Mouse (Mus musculus) heart, adult 18-20 months (tissue): ENCODE data around the gene Cfb. TPM values are rescaled to one million over a fixed set of nuclear protein-coding genes. Genes with fewer than 3 reads are reported as not detected.

ENCODE experiments used
- DNase-seq, 2 experiments: peaks; one replicate each; pipeline ENCODE4 v3.0.0; 2021 to 2022; ENCODE audit warnings: mixed read lengths in 1 of 2
- total RNA-seq, 2 experiments: library from RNA; stranded (reverse); gene quantifications; 2 replicates each; pipeline ENCODE4 v1.2.3; 2021

The Cfb gene
- total RNA-seq, 2 experiments from 2014 or later, result 3.3 to 13.7 TPM

DNA sequence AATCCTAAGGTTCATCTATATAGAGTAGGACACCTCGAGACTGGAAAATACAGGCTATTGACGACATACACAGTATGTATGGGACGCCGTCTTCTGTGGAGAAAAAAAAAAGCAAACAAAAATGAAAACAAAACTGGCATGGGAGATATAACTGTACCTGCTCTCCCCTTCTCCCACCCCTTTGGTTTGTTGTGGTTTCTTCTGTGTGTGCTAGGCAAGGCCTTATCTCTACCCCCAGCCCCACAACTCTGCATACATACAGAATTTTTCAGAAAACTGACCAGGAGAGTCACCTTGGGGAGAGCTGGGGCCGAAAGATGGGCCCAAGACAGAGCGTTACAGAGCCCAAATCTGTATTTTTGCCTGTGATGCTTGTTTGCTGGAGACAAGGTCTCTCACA is 22.4 kb upstream of the Cfb start:
- DNase-seq, result no peak

DNA sequence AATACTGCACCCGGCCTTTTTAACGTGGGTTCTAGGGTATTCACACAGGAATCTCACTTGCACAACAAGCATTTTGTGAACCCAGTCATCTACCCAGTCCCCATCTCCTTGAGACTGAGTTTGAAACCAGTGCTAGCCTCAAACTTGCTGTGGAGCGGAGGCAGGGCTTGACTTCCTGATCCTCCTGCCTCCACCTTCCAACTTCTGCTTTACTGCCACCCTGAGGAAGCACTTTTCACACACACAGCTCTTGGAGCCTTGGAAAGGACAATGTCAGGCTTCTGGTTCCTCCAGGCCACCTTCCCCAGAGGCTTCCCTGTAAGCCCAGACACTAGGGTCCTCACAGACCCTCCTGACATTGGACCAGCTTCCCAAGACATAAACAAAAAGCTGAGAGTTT is 21.0 kb upstream of the Cfb start:
- DNase-seq, result no peak

DNA sequence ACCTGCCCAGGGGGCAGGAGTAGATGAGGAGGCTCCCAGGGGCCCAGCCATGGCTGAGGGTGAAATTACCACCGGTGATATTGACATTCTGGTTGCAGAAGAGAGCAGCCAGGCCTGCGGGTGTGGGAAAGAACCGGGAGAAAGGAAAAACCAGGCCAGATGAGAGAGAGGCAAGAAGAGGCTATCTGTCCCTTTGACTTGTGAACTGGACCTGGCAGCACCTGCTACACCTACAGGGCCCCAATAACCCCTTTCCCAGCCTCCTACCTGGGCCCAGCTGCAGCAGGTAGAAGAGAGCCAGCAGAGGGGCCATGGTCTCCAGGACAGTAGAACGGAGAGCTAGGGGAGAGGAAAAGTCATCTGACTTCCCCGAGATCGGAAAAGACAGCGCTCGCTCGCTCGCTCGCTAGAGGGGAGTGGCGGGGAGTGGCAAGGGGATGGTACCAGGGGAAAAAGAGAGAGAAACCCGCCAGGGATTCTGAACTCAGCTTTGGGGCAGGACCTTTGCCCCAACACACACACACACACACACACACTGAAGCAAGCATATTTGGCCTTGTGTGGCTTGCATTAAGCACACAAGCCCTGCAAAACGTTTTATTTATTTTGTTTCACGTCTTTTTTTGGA is 19.5 kb upstream of the Cfb start, which contains the start of gene Gm20547:
TSS of gene Gm20547 (minus strand) at position 360 of the 628 bp plus-strand sequence.
- no peak for DNase-seq

DNA sequence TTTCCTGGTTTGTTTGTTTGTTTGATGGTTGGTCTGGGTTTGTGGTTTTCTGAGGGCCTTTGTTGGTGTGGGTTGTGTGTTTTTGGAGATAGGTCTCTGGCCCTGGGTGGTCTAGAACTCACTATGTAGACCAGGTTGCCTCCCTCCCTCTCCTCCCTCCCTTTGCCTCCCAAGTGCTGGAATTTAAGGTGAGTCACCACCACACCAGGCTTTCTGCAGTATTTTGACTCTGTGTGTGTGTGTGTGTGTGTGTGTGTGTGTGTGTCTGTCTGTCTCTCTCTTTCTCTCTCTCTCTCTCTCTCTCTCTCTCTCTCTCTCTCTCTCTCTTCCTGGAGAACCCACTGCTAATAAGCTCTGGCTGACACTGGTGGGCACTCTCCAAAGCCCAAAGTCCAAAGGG is 18.8 kb upstream of the Cfb start:
- DNase-seq, result no peak

DNA sequence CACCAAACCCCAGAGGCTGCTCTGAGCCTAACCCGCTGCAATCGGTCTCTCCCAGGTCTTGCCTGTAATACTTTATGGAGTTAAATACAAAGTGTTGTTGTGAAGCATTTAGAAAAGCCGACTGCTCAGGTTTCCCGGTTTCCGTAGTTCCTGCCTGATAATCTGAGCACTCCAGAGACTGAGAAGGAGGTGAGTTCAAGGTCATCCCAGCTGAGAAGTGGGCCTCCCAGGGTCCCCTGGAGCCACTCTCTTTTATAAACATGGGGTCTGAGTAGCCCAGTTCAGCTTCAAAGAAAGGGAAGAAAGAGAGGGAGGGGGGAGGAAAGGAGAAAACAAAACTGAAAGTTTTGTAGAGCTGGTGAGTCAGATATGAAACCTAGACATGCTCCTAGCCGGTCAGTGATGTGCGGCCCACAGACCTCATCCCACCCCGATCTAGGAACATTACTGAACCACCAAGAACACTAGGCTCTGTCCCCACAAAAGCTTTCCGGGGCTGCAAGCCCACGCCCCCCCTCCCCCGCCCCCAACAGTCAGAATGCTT is 17.1 kb upstream of the Cfb start, which contains the start of gene Zbtb12:
TSS of gene Zbtb12 (plus strand) at position 148 of the 544 bp plus-strand sequence.
- DNase-seq, result no peak

DNA sequence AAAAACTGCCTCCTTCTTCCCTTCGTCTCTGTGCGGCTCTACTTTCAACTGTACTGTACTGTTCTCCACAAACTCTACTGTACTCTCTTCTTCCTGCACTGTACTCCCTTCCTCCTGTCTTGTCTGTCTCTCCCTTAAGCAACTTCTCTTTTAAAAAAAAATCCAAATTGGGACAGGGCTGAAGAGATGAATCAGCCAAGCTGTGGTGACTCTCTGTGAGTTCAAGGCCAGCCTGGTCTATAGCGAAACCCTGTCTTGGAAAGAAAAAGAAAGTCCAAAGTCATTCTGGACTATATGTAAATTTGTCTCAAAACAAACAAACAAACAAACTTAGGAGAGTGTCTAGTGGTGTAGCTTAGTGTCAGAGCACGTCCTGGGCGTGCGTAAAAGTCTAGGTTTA is 12.0 kb upstream of the Cfb start:
- no peak for DNase-seq

DNA sequence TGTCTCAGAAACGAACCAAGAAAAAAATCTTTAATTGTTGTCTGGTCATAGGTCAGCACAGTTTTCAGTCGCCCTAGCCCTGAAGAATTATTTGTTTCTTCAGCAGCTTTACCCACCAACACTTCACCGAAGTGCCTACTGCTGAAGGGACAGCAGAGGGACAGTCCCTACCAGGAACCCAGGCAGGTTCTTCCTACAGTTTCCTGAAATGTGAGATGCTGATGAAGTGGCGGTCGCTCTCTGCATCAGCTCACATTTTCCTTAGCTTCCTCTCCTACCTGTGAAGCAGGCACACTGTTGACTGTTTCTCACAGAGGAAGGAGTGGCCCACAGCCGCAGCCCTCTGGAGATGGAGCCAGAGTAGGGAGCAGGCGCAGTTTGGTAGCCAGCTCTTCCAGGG is 3.7 kb upstream of the Cfb start:
- no peak for DNase-seq

DNA sequence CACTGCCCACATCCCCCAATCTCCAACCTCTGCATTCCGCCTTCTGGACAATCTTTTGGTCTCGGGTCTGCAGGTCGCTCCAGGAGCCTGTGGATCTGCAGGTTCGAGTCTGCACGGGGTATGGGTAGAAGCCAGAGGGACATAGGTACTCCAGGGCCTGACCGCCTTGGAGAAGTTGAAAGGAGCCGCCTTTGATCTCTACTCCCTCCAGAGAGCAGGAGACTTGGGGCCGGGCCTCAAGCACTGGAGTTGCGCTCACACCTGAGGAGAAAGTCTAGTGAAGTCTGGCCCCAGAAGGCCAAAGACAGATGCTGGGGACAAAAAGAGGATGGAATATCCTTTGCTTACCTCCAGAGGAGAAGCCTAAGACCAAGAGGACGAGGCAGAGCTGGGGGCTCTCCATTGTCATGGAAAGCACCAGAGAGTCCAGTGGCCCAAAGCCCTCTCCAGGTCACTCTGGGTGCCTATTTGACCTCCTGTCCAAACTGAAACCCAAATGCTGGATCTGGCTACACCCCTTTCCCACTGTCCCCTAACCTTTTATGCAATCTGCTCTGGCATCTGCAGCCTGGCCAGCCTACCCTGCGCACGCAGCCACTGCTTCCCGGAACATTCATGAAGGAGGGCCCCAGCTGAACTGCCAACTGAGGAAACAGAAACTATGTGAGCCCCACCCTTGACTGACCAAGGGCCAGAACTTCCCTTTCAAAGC is 458 bp downstream of the Cfb start:
- peak in 1 of 2 experiments; percentile 45 for DNase-seq

DNA sequence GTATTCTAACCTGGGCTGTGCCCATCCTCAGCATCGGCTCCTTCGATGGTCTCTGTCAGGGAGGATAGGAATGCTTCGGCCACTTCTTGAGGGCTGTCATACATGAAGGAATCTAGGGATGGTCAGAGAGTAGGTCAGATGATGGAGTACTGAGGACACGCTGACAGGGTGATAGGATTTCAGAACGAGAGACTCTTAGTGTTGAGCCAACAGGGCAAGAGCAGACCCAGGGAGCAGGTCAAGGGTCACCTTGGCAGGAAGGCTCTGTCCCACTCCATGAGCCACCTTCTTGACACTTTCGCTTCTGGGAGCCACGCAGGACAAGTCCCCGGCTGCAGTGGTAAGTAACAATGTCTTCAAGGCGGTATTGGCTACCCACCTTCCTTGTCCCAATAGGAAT is 1.8 kb downstream of the Cfb start:
- DNase-seq, result no peak

DNA sequence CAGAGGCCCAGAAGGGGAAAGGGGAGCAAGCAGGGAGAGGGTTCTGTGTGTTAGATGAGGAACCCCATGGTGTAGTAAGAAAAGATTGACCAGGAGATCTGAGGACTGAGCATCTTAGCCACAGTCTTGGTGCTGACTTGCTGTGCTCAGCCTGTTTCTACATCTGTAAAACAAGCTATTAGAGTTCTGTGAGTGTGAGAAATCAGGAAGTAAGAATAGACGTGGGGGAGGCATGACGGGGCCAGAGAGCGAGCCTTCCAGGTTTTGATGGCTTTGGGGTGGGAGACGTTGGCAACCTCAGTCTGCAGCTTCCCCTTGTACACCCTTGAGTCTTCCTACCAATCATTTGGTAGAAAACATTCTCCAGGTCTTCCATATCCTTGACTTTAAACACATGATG is 3.6 kb downstream of the Cfb start:
- no peak for DNase-seq

DNA sequence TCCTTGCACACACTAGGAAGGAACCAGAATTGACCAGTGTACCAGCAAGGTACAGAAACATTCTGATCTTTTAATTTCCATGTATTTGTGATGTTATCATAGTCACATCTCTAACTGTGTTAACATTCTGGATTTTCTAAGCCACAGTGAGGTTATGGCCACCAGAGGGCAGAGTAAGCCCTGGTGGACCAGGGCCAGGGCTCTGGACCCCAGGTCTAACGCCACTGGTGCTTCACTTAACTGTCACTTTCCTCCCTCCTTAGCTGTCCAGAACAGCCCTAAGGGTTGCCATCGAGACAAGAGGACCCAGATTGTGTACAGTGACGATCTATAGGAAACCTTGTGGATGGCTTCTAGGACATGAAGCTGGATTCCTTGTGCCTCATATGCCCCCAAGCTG is 6.5 kb downstream of the Cfb start:
- peak; percentile 26 to 73 for DNase-seq

DNA sequence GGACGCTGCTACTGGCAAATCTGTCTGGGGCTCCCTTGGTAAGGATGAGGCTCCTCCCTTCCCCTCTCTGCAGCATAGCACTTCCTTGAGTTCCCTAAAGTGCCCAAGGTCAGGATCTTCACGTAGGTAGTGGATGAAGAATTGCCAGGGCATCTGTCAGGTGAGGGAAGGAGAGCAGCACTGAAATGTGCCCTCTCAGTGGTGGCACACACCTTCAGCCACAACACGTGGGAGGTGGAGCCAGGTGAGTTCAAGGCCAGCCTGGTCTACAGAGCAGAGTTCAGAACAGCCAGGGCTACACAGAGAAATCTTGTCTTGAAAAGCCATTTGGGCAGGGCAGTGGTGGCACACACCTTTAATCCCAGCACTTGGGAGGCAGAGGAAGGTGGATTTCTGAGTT is 7.6 kb downstream of the Cfb start:
- no peak for DNase-seq

DNA sequence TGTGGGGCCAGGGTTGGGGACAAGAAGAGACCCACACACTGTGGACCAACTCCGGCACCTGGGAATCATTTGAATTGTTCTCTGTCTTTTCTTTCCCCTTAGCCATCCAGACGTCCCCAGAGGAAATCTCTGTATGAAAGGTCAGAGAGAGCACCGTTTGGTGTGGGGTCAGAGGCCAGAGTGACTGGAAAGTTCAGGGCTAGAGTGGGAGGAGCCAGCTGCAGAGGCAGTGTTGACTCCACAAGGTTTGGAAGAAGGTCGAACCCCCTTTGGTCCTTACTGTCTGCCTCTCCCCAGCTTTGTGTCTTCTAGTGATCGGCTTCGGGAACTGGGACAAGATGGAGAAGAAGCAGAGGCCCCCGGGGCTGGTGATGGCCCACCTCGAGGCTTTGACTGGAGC is 8.8 kb downstream of the Cfb start:
- no peak for DNase-seq

DNA sequence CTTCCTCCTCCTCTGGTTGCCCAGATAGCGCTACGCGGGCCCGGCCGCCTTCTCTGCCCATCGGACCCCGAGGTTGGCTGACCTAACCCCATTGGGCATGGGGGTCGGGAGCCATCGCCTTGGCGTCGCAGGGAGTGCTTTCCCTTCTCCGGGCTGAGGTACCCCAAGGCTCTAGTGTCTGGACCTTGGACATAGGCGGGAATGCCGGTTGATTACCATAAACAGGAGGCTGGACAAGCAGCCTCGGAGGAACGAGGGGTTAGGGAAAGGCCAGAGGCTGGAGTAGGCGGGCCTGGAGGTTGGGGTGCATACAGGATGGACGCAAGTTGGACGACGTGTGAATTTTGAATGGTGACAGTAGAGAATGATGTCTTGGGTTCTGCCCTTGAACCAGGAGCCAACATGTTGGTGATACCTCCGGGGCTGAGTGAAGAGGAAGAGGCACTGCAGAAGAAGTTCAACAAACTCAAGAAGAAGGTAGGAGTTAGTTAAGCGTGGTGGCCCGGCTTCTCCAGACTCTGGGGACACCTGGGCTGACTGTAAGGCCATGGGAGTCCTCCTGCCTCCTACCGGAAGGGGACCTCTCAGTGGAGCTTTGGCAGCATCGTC is 11.7 kb downstream of the Cfb start:
- DNase-seq, result no peak

DNA sequence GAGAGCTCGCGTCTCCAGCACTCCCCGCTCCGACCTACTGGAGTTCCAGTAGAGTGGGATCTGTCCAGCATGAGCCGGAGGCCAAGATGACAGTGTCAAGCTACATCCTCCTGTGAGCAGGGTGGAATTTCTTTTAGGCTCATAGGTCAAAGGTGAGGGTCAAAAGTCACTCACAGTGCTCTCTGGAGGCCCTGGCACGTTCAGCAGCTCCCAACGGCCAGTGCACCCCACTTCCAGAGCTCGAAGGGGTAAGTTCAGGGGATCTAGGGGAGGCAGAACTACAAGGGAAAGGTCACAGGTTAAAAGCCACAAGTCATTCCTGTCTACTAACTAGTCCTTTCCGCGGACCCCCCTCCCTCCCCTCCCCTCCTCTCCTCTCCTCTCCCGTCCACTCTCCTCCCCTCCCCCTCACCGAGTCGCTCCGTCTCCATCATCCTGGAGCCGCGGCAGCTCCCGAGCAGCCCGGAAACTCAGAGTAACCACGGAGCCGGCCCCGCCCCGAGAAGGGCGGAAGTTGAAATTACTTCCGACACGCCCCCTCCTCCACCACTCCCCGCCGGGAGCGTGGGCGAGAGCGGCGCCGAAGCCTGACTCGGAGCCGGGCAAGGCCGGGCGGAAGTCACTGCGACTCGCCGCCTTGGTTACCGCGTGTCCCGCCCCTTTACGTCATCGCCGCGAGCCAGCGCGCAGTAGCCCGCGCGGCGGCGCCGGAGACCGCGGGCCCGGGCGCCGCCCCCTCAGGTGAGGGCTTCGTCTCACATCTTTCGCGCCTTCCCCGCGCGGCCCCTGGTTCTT is 12.4 kb downstream of the Cfb start, which contains the start of the genes Skiv2l and Nelfe:
TSS of gene Skiv2l (minus strand) at position 489 of the 795 bp plus-strand sequence.
TSS of gene Nelfe (plus strand) at position 670 of the 795 bp plus-strand sequence.
- peak; percentile 97 to 98 for DNase-seq

DNA sequence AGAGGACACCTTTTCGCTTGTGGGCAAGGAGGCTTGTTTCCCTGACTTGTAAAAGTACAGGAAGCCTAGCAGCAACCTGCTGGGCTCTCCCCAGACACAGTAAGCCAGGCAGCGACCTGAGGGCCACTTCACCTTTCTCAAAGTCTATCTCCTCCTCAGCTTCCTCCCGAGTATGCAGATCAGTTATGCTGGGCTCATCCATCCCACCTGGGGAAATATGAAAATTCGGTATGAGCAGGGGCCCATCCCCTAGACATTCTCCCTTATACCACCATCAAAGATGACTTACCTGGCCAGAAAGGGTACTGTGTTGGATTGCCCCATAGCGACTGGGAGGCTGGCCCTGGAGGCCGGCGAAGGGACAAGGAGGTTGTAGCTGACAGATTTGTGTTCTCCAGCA is 14.7 kb downstream of the Cfb start:
- DNase-seq, result no peak

DNA sequence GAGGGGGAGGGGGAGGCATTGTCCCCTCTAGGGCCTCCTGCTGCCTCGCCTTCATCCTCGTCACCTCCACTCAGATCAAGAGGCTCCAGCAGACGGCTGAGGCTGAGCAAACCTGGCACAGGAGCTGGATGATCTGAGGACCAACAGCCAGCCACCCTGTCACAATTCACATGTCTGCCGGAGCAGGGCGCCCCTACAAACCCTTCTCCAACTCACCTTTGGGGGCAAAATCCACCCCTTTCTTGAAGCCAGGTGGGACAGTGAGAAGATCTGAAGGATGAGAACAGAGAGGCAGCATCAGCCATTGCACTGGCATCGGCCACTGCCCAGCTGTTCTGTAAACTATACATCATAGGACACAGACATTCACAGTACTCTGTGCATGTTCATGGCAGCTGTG is 15.1 kb downstream of the Cfb start:
- DNase-seq, result no peak

DNA sequence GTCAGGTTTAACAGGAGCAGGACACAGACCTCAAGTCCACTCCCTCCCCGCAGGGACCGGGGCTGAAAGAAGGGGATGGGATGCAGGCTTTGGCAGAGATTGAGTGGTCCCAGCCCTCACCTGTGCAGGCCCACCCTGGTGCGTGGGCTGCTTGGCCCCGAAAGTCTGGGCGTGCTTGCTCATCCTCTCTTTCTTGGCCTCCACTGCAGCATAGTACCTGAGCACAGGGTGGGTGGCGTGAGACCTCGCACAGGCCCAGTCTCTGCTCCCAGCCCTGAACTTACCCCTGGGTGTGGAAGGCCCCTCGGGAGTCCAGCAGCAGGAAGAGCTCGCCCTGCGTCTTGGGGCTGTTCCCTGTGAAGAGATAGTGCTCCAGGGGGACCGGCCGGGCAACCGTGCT is 17.4 kb downstream of the Cfb start:
- DNase-seq, result no peak

DNA sequence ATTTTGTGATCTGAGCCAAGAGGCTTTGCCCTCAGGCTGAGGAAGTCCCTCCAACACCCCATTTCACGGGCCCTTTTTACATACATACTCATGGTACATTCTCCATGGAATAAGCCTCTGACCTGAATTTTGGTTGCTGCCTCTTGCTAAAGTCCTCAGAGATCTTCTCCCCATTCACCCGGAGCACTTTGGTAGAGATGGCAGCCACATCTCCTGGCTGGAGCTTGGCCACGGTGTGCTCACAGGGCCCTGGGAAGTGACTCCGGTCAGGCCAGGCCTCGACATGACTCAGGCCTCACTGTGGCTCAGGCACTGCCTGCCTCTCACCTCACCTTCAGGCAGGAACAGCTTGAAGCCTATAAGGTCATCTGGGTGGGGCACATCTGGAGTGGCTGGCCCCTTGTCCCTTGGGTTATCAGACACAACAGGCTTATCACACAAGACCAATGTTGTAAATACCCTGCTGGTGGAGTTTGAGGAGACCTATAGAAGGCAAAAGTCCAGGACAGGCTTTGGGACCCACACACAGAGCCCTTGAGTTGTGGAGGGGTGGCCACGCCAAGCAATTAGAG is 21.5 kb downstream of the Cfb start:
- no peak for DNase-seq

DNA sequence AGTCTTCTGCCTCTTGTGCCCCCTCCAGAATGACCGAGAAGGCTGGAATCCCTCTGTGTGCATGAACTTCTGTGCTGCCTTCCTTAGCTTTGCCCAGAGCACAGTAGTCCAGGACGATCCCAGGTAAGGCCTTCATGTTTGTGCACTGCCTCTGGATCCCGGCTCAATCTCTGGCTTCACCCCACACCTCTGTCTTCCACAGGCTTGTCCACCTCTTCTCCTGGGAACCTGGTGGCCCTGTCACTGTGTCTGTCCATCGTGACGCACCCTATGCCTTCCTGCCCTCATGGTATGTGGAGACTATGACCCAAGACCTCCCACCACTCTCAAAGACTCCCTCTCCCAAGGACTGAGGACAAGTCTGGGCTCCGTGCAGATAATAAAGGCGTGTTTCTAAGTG is 23.5 kb downstream of the Cfb start:
- no peak for DNase-seq

DNA sequence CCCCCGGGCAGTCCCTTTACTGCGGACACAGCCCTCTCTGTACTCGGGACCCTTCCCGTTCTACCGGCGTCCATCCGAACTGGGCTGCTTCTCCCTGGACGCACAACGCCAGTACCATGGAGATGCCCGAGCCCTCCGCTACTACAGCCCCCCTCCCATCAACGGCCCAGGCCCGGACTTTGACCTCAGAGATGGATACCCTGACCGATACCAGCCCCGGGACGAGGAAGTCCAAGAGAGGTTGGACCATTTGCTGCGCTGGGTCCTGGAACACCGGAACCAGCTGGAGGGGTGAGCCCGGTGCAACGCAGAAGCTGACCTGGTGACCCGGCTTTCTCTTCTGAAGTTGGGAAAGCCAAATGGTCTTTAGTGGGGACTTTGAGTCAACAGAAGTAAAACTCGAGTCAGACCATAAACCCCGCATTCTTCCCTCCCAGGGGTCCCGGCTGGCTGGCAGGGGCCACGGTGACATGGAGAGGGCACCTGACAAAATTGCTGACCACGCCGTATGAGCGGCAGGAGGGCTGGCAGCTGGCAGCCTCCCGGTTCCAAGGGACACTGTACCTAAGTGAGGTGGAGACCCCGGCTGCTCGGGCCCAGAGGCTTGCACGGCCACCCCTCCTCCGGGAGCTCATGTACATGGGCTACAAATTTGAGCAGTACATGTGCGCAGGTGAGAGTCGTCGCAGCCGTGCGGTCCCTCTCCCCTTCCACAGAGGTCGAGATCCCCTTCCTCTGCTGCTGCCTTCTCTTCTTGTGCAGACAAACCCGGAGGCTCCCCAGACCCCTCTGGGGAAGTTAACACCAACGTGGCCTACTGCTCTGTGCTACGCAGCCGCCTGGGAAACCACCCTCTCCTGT is 24.6 kb downstream of the Cfb start:
- DNase-seq, result no peak
